Mouse (Mus musculus) spleen, adult 2 months (tissue): ENCODE results near the gene Cog2. TPM values are rescaled to one million over a fixed set of nuclear protein-coding genes. Genes with fewer than 3 reads are reported as not detected.

Experiments
- DNase-seq, 2 experiments: peaks; one replicate each; pipeline versions ENCODE4 v3.0.0 to v3.0.0-alpha.2; 2012 to 2021; ENCODE audit warnings: low spot score in 2 of 2, low read depth in 1 of 2
- H3K27ac ChIP-seq: fragments of 200-500 bp; 2 replicates; pipeline ENCODE4 v1.5.1; 2012; ENCODE audit warnings: low read length, inconsistent platforms; ENCODE audit not compliant: insufficient read depth
- H3K27me3 ChIP-seq: fragments of 200-500 bp; 2 replicates; pipeline ENCODE4 v1.6.1; 2012; ENCODE audit warnings: mild to moderate bottlenecking, moderate library complexity, low read length, inconsistent platforms; ENCODE audit not compliant: control insufficient read depth, insufficient read depth
- H3K36me3 ChIP-seq: fragments of 200-500 bp; 2 replicates; pipeline ENCODE4 v1.6.1; 2012; ENCODE audit warnings: mild to moderate bottlenecking, low read length, inconsistent platforms; ENCODE audit not compliant: control insufficient read depth, insufficient read depth
- H3K4me1 ChIP-seq: fragments of 200-500 bp; 2 replicates; pipeline ENCODE4 v1.6.1; 2011; ENCODE audit warnings: inconsistent platforms; ENCODE audit not compliant: control insufficient read depth, insufficient read depth, insufficient read length
- H3K4me3 ChIP-seq: fragments of 200-500 bp; 2 replicates; pipeline ENCODE4 v1.5.1; 2011; ENCODE audit warnings: mild to moderate bottlenecking, inconsistent platforms; ENCODE audit not compliant: insufficient read depth, insufficient read length; ENCODE audit errors: extremely low read depth
- CTCF ChIP-seq: fragments of 200-500 bp; IDR thresholded peaks from 2 replicates; pipeline ENCODE4 v1.5.1; 2011; ENCODE audit warnings: mild to moderate bottlenecking, inconsistent platforms; ENCODE audit not compliant: insufficient read depth, insufficient read length, insufficient replicate concordance; ENCODE audit errors: extremely low read depth
- POLR2A ChIP-seq: fragments of 200-500 bp; IDR thresholded peaks from 2 replicates; pipeline ENCODE4 v1.6.1; 2011; ENCODE audit warnings: low read depth, low read length, inconsistent platforms
- WGBS: fragments of 180-500 bp; shearing (Covaris S2); methylation state at CpG from one replicate; pipeline ENCODE4 v1.1.7; 2018; 5-methylcytosine and 5-hydroxymethylcytosine counted together
- polyA plus RNA-seq: library from polyadenylated mRNA; depleted of rRNA; stranded (reverse); fragments of >200 nt; gene quantifications from 2 replicates; pipeline ENCODE4 v1.2.3, GENCODE M21; 2012; rRNA removed

The Cog2 gene
- polyA plus RNA-seq: 15.1 and 16.0 TPM in 2 replicates

- Histone ChIP-seq H3K27ac (no peak within 1 kb of the TSS), H3K4me1 (peaks cover 8% of the 10 kb centered on the region; the same call in 1 of the 2 replicates), H3K36me3 (peaks cover 2% of the 10 kb centered on the region; the same call in 1 of the 2 replicates), H3K27me3 (no peaks in the 10 kb centered on the region), H3K4me3 (peak within 1 kb of the TSS; percentile 91)
- DNase-seq: peak; percentile 83 to 87
- TF ChIP-seq CTCF (peak; percentile 67; the same call in 1 of the 2 replicates), POLR2A (peak; percentile 67)
- 11% methylated on average over 50 of the region's 50 CpGs for WGBS
These were observed at the start of gene Cog2 for GRCm38 (mm10) chr8:124520249-124521080. Gene Cog2, plus strand, starts transcription at chr8:124520767.

DNA sequence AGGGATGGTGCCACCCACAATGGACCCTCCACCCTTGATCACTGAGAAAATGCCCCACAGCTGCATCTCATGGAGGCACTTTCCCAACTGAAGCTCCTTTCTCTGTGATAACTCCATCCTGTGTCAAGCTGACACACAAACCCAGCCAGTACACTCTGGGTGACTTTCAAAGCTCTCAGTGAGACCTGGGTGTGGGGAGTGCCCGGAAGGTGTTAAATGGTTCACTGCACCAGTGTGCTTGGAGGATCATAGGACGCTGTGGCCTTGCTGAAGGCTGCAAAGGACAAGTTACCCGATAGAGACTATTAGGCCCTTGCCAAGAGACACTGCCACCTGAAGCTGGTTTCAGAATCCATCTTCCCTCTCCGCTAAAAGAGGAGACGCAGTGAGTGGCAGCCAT lies 44.9 kb upstream of the Cog2 start:
- DNase-seq: no peak
- Histone ChIP-seq H3K4me3 (no peak overlapping the region), H3K4me1 (no peaks in the 10 kb centered on the region), H3K27me3 (no peaks in the 10 kb centered on the region), H3K27ac (no peak overlapping the region), H3K36me3 (no peaks in the 10 kb centered on the region)
- 85% methylated on average over 5 of the region's 5 CpGs for WGBS
- TF ChIP-seq POLR2A (no peak), CTCF (no peak)

DNA sequence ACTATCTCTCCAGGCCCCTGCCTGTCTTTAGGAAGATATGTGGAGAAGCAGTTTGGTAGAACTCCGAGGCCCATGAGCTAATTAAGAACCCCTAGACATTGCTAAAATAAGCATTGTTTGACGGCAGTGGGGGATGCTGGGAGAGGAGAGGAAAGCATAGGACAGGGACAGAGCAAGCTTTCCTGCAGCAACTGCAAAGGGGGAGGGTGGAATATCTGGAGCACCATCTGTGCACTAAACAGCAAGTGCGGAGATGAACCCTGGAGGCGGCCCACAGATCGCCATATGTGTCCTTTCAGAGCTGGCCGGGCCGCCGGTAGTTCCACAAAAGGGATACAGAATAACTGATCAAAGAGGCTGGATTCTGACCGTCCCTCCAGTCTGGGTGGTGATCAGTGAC lies 43.9 kb upstream of the Cog2 start:
- Histone ChIP-seq H3K27ac (no peak overlapping the region), H3K36me3 (no peaks in the 10 kb centered on the region), H3K4me1 (no peaks in the 10 kb centered on the region), H3K27me3 (no peaks in the 10 kb centered on the region), H3K4me3 (no peak overlapping the region)
- TF ChIP-seq POLR2A (no peak), CTCF (no peak)
- WGBS: 84% methylated on average over 9 of the region's 9 CpGs
- no peak for DNase-seq

DNA sequence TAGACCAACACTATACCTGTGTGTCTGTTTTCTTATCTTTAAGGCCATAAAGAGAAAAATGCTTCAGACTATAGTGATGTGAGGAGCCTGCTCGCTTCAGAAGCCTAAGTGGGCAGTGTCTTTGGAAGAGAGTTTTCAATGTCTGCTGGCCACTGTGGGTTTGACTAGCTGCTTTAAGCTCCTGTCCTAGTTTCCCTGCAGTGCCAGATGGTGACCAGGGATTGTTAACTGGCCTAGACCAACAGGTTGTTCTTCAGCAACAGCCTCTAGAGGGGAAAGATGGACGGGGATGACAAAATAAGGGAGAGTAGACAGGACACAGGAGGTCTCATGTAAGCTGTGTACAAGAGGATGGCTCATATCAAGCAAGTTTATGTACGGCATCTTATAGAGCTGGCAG lies 41.3 kb upstream of the Cog2 start:
- no peak overlapping the region for H3K4me3 ChIP-seq
- 66% methylated on average over 3 of the region's 3 CpGs for WGBS
- TF ChIP-seq POLR2A: no peak
- TF ChIP-seq CTCF: no peak
- no peaks in the 10 kb centered on the region for H3K27me3 ChIP-seq
- DNase-seq: no peak
- H3K4me1 ChIP-seq: no peaks in the 10 kb centered on the region
- H3K36me3 ChIP-seq: no peaks in the 10 kb centered on the region
- H3K27ac ChIP-seq: no peak overlapping the region

GRCm38 (mm10) chr8:124480321-124480720 lies 40.2 kb upstream of the Cog2 start:
- WGBS: 84% methylated on average over 8 of the region's 8 CpGs

DNA sequence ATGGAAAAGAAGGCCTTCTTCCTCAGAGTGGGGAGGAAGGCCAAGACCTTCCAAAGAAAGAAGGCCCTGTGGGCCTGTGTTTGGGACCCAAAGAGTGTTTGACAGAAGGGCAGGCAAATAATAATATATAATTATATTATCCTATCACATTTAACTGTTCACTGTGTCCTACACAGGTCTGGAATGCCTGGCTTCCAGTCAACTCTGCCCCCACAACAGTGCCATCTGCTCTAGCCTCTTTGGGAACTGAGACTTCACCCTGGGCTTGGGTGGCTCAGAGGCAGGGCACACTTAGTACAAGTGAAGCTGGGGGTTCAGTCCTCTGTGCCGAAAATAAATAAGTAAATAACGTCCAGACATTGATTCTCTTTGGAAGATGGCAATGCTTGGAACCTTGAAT lies 37.8 kb upstream of the Cog2 start:
- no peak for TF ChIP-seq CTCF
- no peak for TF ChIP-seq POLR2A
- H3K27ac ChIP-seq: no peak overlapping the region
- 87% methylated on average over 2 of the region's 2 CpGs for WGBS
- H3K4me1 ChIP-seq: no peaks in the 10 kb centered on the region
- no peaks in the 10 kb centered on the region for H3K36me3 ChIP-seq
- DNase-seq: no peak
- H3K27me3 ChIP-seq: no peaks in the 10 kb centered on the region
- no peak overlapping the region for H3K4me3 ChIP-seq

More at GRCm38 (mm10) chr8:124480321-124480720, 40.2 kb upstream of the Cog2 start:
- no peak for TF ChIP-seq POLR2A
- no peak for TF ChIP-seq CTCF
- H3K27me3 ChIP-seq: no peaks in the 10 kb centered on the region
- DNase-seq: no peak
- H3K36me3 ChIP-seq: no peaks in the 10 kb centered on the region
- no peak overlapping the region for H3K27ac ChIP-seq
- H3K4me3 ChIP-seq: no peak overlapping the region
- no peaks in the 10 kb centered on the region for H3K4me1 ChIP-seq

GRCm38 (mm10) chr8:124483356-124484115 lies 37.0 kb upstream of the Cog2 start:
- Histone ChIP-seq H3K4me3 (no peak overlapping the region), H3K36me3 (no peaks in the 10 kb centered on the region), H3K27me3 (no peaks in the 10 kb centered on the region), H3K27ac (no peak overlapping the region), H3K4me1 (no peaks in the 10 kb centered on the region)
- 75% methylated on average over 7 of the region's 7 CpGs for WGBS
- TF ChIP-seq CTCF: no peak
- no peak for TF ChIP-seq POLR2A
- DNase-seq: no peak
